Mouse (Mus musculus) c-Kit-positive CD71-positive TER-119-negative erythroid progenitor cells, embryonic 14.5 days (primary cell): ENCODE data around the gene Fhl2.
A peak's percentile ranks its signal among the peaks of the same experiment; 100 is the strongest.

Experiments
- DNase-seq: peaks from one replicate; pipeline ENCODE4 v3.0.0-alpha.2; 2013; ENCODE audit warnings: low read depth

The Fhl2 gene

DNA sequence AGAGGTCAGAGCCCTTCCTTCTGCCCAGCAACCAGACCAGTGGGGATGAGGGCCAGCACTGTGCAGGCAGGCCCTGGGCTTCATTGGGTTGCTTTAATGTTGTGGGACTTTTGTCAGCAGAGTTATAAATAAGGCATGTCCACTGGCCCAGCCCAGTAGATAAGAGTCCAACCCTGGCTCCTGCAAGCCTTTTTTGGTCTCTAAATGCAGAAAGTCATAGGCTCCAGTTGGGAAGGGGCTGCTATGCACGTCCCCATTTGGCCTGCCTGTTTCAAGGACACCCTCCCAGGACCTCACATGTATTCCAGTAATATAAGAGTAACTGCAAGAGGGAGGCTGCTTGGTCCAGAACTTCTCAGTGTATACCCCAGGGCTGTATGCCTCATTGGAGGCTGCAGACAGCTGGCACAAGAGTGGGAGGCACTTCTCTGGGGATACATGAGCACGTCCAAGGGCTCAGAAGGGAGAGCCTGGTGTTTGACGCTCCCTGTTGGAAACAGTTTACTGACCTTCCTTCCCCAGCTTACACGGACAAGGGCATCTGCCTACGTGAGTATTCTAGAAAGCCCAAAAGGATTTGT, at the start of gene Fhl2:
Gene Fhl2 (minus strand): TSS at position 324 of the 581 bp plus-strand sequence.
- no peak for DNase-seq

DNA sequence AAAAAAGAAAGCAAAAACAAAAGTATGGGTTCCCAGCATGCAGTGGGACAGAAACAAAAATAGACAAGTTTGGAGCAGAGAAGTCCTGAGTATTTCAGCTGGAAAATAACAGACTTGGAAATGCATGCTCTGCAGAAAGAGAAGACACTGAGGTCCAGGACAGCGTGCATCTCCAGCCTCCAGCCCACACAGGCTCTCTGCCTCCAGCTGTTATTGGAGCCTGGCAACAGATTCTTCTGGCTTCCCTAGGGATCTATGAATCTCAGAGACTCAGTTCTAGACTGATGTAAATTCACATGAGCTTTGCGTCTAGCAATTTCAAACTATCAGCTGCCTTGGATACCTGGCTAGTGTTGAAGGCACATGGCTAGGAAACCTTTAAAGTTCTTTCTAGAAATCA, 48.2 kb upstream of the Fhl2 start:
- no peak for DNase-seq

- DNase-seq = no peak
These were observed 44.4 kb upstream of the Fhl2 start for GRCm38 (mm10) chr1:43241208-43241607.

- no peak for DNase-seq
These were observed 43.1 kb upstream of the Fhl2 start for GRCm38 (mm10) chr1:43239796-43240313.

DNA sequence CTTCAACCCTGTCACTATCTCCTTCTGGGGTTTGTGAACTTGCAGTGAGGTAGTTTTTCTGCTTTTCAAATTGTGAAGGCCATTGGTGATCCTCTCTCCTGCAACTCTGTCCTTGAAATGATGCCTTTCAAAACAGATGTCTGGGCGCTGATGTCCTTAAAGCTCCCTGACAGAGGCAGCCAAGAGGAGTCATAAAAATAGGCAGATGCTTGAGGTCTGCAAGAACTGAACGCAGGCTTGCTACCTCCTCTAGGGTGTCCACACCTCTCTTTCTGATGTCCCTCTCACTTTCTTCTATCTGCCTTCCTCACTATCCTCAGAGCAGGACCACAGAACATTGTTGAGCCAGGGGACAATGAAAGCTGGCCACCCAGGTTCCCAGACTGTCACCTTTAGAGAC, 41.7 kb upstream of the Fhl2 start:
- no peak for DNase-seq

- DNase-seq = no peak
These were observed 40.8 kb upstream of the Fhl2 start for GRCm38 (mm10) chr1:43237360-43238235.

DNA sequence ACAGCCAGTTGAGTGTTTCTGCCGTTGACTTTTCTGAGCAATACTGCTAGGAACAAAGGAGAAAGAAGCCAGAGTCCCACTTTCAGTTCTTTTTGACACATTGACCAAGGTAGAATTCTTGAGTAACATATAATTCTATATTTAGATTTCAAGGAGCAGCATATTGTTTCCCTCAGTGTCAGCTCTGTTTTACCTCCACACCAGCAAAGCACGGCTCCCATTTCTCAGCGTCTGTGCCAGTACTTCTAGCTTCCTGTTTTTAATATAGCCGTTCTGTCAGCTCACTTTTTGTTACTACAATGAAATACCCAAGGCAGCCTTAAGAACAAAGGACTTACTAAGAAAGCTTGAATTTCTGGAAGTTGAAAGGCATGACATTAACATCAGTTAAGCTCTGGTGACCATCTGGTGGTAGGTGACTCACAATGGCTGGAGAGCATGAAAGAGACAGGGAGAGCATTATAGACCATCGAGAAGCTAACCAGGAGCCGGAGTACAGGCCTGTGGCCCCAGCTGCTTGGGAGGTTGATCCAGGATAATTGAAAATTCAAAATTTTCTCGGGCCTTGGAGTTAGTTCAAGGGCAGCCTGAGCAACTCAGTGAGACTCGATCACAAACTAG, 28.9 kb upstream of the Fhl2 start:
- DNase-seq = no peak

- no peak for DNase-seq
These were observed 28.2 kb upstream of the Fhl2 start for GRCm38 (mm10) chr1:43224943-43225342.

DNA sequence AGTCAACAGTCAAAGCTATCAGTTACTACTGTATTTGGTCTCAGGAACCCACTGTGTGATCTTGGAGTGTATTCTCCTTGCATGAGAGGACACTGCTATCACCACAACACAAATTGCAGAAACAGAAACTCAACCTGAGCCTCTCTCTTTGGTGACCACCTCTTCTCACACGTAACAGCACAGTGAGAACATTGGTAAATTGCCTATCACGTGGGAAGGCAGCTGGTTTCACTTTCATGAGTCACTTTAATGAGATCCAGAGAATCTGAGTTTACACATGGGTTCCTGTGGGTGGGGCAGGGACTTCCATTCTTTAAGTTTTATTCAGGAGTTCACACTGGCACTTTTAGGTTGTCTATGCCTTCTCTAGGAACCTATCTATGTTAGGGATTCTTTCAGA, 27.4 kb upstream of the Fhl2 start:
- no peak for DNase-seq

GRCm38 (mm10) chr1:43223097-43223496, 26.3 kb upstream of the Fhl2 start:
- DNase-seq = no peak

GRCm38 (mm10) chr1:43218016-43218680, 21.4 kb upstream of the Fhl2 start:
- DNase-seq = no peak

- no peak for DNase-seq
These were observed 18.8 kb upstream of the Fhl2 start for GRCm38 (mm10) chr1:43215601-43216000.

- DNase-seq = no peak
These were observed 14.5 kb upstream of the Fhl2 start for GRCm38 (mm10) chr1:43211274-43211673.

DNA sequence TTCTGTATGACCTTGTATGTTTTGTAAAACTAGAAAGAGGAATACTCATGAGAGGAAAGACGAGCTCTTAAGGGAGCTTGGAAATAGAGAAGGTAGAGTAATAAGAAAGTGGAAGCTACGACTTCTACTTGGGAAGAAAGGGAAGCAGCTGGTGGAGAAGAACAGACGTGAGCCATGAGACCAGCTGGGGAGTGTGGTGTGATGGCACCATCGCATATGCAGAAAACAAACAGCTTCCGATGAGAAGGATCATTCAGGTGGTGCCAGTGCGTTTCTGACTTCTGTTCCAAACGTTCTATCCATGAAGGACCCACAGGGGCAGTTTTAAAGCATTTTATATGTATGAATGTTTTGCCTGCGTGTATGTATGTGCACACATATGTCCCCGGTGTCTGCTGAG, 13.5 kb upstream of the Fhl2 start:
- no peak for DNase-seq

DNA sequence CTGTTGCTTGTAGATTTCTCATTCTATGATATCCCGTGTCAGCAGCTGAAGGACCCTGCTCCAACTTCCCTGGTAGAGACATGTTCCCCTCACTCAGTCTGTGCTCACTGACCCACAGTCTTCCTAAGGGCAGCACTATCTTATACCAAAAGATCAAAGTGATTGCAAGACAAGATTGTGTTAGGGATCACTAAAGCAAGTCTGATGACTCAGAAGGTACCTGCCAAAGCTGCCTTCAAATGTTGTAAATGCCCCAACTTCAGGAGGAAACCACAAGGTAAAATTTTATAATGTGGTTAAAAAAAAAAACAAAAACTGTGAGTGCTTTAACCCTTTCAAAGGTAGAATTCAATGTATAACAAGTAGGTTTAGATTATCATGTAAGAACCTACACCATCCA, 10.4 kb upstream of the Fhl2 start:
- DNase-seq = no peak

- peak; percentile 15 for DNase-seq
These were observed 6.5 kb upstream of the Fhl2 start for GRCm38 (mm10) chr1:43203282-43203681.

DNA sequence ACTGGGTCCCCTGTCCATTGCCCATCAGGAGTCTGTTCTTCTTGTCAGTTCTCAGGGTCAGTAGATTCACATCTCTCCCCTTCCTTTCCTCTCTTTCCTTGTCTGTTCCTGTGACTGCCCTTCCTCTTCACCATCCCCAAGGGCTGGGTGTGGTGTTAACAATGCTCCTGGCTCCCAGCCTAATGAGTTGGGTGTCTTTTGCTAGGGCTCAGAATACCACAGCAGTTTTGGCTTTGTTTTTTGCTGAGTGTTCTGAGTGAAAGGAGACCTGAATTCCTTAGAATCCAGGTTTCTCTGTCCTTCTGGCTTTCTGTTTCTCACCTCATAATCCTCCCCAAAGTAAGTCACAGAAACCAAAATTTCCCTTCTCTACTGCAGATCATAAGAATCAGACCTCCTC, 5.4 kb upstream of the Fhl2 start:
- no peak for DNase-seq

- no peak for DNase-seq
These were observed 5.0 kb upstream of the Fhl2 start for GRCm38 (mm10) chr1:43201796-43202195.

- no peak for DNase-seq
These were observed 3.1 kb upstream of the Fhl2 start for GRCm38 (mm10) chr1:43199867-43200240.

DNA sequence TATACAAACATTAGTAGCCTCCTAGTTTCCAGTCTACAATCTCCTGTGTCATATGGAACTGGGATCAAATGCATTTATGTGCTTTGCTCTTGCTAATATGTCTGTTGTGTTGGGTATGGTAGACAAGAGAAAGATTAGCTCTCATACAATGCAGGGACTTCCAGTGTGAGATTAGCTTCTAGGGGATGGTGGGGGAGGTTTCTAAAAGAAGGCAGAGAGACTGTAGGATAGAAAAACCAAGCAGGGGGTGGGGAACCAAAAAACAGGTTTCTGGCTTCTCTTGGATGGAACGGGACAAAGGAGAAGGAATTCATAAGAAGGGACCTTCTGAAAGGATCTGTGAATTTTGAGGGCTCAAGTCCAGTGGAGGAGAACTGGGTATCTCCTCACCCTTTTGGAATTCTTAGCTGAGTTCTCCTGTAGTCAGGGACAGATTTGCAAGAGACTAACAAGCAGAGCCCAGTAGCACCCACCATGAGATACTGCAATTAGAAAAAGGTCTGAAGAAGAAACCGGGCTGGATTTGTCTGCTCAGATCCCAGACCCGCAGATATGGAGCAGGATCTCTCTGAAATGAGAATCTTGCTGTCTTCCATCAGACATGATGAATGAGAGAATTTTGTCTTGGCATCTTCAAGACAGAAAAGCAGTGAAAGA, 2.6 kb upstream of the Fhl2 start:
- no peak for DNase-seq

GRCm38 (mm10) chr1:43196059-43196458, 725 bp downstream of the Fhl2 start:
- DNase-seq = no peak

GRCm38 (mm10) chr1:43193423-43193822, 3.4 kb downstream of the Fhl2 start:
- no peak for DNase-seq
